Mouse (Mus musculus) T-helper 2 cell (primary cell): Measurements from ENCODE around the gene Cacna1a.

Experiments
- in situ Hi-C: fragments of 300-600 bp; cut with MboI, MseI; formaldehyde crosslinking; loops from one replicate; pipeline ENCODE4 v1.15.1; 2025; ENCODE audit warnings: high pct_unique_total_duplicates

The Cacna1a gene

GRCm38 (mm10) chr8:84471271-84471995, 83.2 kb downstream of the Cacna1a start:
- in situ Hi-C loops: no loop called here

GRCm38 (mm10) chr8:84474456-84474855, 86.2 kb downstream of the Cacna1a start:
- in situ Hi-C loops: no loop called here

DNA sequence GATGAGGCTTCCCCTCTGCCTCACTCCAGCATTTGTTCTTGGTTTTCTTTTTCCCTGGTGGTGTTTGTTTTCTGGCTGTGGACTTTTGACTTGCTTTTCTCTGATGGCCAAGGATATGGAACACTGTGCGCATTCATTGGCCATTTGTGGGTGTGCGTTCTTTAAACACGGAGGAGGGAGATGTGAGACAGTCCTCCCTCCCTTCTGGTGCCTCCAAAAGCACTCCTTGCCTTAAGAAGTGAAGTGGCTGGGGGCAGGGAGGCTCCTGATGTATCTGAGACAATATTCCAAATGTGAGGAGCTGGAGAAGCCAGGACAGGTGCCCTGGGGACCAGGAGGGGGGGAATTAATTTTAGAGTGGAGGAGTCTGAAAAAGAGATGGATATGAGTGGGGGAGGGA, 89.1 kb downstream of the Cacna1a start:
- in situ Hi-C loops: no loop called here

GRCm38 (mm10) chr8:84483004-84483403, 94.8 kb downstream of the Cacna1a start:
- in situ Hi-C loops: no loop called here

GRCm38 (mm10) chr8:84485366-84485765, 97.1 kb downstream of the Cacna1a start:
- in situ Hi-C loops: no loop called here

DNA sequence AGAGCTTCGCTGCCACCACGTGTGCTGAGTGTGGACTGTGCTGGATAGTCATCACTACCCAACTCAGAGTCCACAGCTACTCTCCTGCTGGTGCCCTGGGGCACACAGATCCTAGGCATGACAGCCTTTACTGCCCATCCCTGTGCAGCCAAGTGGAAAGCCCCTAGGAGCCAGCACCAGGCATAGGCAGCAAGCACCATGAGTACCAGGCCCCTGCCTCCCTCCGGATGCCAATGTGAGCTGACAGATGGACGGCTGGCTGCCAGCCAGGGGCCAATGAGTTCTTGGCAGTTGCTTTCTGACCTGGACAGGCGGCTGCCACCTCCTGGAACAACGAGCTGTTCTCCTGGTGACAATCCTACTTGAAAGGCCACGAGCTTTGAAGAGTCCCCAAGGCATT, 97.6 kb downstream of the Cacna1a start:
- in situ Hi-C loops: no loop called here

GRCm38 (mm10) chr8:84489223-84489622, 101.0 kb downstream of the Cacna1a start:
- in situ Hi-C loops: no loop called here

DNA sequence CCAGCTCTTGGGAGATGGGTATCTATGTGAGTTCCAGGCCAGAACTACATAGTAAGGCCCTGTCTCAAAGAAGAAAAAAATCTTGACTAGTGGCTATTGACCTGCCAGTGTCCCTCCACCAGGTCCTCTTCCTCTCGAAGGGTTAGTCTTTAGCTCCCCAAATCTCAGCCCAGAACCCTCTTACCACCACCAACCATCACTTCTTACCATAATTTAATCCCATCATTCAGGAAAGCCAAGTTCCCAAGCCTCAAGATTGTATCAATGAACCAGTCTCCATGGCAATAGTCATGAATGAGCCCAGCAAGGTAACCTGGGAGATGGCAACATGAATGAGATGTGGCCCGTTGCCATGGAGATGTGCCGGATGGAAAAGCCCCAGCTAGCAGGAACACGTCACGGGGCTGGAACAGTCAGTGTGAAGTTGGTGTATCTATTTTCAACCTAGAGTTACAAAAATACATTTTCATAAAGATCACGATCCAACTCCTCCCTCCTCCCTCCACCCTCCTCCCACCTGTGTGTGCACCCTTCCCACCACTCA, 106.4 kb downstream of the Cacna1a start:
- in situ Hi-C loops: no loop called here

GRCm38 (mm10) chr8:84501181-84501580, 112.9 kb downstream of the Cacna1a start:
- in situ Hi-C loops: no loop called here

DNA sequence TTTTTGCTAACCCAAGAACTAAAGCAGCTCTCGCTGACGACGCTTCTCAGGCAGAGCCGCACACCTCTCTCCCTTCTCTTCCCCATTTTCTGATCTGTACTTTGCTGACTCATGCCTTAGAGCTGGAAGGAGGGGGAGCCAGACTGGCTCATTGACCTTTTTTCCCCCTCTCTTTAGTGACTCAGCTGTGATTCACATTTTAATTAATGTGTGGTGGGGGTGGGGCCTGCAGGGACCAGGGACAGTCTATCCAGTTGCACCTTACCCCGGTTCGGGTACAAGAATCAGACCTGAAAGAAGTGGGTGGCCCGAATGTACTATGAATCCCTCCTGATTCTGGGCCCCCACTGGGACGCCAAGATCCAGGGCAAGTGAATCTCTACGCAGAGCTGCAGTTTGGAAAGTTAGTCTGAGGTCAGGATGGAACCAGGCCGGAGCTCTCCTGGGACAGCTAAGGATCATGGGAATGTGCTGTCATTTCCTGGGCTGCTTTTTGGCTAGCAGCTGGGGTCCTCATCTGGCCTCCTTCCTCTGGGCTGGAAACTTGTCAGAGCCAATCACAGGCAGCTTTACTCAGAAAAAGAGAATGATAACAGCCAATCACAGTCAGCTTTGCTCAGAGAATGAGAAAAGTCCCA, 113.5 kb downstream of the Cacna1a start:
- in situ Hi-C loops: no loop called here

GRCm38 (mm10) chr8:84502638-84503037, 114.4 kb downstream of the Cacna1a start:
- in situ Hi-C loops: no loop called here

DNA sequence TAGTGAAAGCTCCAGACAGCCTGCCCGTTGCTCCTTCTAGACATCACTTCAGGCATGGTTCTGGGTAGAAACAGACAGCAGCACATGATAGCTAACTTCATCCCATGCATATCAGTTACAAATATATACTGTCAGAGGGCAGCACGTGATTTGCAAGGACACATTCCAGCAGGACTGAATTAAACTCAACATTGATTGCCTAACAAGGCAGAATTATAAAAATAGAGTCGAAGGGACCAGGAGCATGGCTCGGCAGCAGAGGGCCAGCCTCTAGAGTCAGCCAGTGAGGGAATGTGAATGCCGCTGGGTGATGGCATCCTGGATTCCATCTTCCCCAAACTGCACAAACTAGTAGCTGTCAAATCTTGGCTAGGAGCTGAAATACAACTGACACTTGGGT, 119.0 kb downstream of the Cacna1a start:
- in situ Hi-C loops: no loop called here

GRCm38 (mm10) chr8:84509764-84510163, 121.5 kb downstream of the Cacna1a start:
- in situ Hi-C loops: loop anchor here (10.0 kb wide), 1 partner anchor 145 kb away; no protein-coding TSS in a partner anchor

DNA sequence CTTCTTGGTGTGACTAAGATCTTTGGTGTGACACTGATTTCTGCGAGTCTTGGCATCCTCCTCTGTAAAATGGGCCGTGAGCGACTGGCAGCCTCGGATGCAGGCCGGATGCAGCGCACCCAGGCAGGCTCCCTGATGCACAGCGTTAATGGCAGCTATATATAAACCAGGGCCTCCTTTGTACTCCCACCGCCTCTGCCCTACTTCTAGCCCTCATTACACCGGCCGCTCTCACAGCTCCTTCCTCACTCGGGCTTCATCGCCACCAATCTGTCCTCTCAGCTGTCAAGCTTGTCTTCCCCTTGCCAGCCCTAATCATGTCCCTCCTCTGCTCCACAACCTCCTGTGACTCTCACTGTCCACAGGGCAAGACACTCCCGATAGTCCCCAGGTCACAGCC, 123.4 kb downstream of the Cacna1a start:
- in situ Hi-C loops: loop anchor here (10.0 kb wide), 1 partner anchor 147 kb away; no protein-coding TSS in a partner anchor

GRCm38 (mm10) chr8:84513765-84514164, 125.5 kb downstream of the Cacna1a start:
- in situ Hi-C loops: loop anchor here (10.0 kb wide), 1 partner anchor 149 kb away; no protein-coding TSS in a partner anchor

DNA sequence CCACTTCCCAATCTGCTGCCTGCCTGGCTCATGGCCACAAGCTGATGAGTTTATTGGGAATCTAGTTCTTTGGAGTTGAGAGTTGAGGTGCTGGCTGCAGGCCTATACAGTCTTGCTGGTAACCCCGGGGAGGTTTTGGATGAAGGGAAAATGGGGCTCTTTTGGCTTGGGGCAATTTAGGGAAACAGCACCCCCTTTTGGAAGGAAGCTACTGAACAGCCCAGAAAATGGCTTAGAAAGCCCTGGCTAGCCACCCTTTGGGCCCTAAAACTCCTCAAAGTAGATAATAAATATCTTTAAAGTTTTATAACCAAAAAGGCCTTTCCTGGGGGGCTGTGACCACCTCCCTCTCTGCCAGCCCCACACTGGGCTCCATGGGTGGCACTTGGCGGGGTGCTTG, 129.9 kb downstream of the Cacna1a start:
- in situ Hi-C loops: loop anchor here (10.0 kb wide), 1 partner anchor 153 kb away; no protein-coding TSS in a partner anchor

DNA sequence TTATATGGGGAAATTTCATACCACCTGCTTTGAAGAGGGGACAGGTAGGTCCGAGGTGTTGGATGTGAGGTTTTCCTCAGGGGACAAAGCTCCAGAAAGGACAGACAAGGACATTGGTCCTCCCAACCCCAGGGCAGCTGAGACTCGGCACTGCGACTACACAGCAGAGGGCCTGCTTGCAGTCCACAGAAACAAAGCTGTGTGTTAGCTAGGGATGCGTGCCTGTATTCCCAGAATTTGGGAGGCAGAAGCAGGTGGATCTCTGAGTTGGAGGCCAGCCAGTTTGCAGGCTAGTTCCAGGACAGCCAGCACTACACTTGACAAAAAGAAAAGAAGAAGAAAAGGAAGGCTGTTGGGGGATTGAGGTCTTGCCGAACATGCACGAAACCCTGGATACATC, 130.5 kb downstream of the Cacna1a start:
- in situ Hi-C loops: loop anchor here (10.0 kb wide), 1 partner anchor 154 kb away; no protein-coding TSS in a partner anchor

GRCm38 (mm10) chr8:84519767-84520626, 131.8 kb downstream of the Cacna1a start:
- in situ Hi-C loops: loop anchor here (10.0 kb wide), 1 partner anchor 155 kb away; no protein-coding TSS in a partner anchor

DNA sequence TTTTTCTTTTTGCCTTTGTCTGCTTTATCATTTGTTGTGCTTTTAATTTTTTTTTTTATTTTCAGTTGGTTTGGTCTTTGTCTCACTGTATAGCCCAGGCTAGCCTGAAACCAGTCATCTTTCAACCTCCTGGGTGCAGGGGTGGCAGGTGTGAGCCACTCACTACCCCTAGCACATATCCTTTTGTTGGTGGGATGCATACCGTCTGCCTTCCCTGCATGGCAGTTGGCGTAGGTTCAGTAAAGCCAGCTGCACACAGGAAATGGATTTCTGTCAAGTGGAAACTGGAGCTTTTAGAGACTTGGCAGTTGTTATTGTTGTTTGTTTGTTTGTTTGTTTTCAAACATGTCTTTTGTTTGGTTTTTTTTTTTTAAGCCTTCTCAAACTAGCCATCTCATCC, 132.8 kb downstream of the Cacna1a start:
- in situ Hi-C loops: no loop called here

- in situ Hi-C loops: no loop called here
Measured at GRCm38 (mm10) chr8:84528036-84528435, 139.8 kb downstream of the Cacna1a start.

DNA sequence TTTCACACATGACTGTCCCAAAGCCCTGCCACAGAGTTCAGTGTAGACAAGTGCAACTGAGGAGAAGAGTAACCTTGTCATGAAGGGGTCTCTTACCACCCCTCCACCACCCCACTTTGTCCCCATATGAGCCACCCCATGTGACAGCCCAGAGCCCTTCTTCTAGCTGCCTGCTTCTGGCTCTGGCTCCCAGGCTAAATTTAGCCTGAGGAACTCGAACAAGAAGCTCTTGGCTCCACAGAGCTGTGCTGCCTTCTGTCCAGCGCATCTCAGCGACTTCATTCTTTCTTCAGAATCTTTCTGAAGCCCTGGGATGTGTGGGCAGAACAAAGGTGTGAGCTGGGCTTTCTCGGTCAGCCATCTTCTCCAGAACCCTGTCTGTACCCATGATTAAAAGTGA, 141.3 kb downstream of the Cacna1a start:
- in situ Hi-C loops: no loop called here

DNA sequence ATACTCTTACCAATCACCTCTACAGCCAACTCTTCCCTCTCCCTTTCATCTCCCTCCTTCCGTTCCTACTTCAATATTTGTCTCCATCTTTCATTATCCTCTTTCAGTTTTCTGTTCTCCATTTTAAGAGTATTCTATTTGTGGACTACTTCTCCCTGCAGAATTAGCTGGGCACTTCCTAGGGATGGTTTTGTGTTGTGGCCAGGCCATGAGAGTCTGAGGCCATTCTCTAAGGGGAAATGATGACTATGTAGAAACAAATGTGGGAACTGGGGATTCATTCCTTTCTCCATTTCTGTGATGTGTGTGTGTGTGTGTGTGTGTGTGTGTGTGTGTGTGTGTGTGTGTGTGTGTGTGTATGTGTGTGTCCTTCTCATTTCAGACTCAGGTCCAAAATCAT, 144.5 kb downstream of the Cacna1a start:
- in situ Hi-C loops: no loop called here
